Mouse (Mus musculus) hindbrain, postnatal 0 days (tissue): ENCODE results near the gene Dennd1a. TPM values are rescaled to one million over a fixed set of nuclear protein-coding genes. Genes with fewer than 3 reads are reported as not detected.

Source experiments
- ATAC-seq: fragments of 200-750 bp; cut with Nextera tagmentation; 2 replicates; pipeline ENCODE4 v1.8.0; 2017; ENCODE audit warnings: mild to moderate bottlenecking, moderate TSS enrichment, moderate library complexity
- DNase-seq: peaks from one replicate; pipeline ENCODE4 v3.0.0-alpha.2; 2015; ENCODE audit warnings: low spot score
- H3K27ac ChIP-seq: fragments of 300-500 bp; sonication (generic); 2 replicates; pipeline ENCODE4 v1.5.1; 2014; ENCODE audit warnings: mild to moderate bottlenecking
- H3K27me3 ChIP-seq: fragments of 300-500 bp; sonication (generic); 2 replicates; pipeline ENCODE4 v1.6.1; 2014; ENCODE audit warnings: low read length, mixed read lengths; ENCODE audit not compliant: insufficient read depth
- H3K36me3 ChIP-seq: fragments of 300-500 bp; sonication (generic); 2 replicates; pipeline ENCODE4 v1.6.1; 2014; ENCODE audit warnings: low read length, mixed read lengths; ENCODE audit not compliant: insufficient read depth
- H3K4me1 ChIP-seq: fragments of 300-500 bp; sonication (generic); 2 replicates; pipeline ENCODE4 v1.6.1; 2014; ENCODE audit warnings: antibody characterized with exemption, low read length, mixed read lengths; ENCODE audit not compliant: insufficient read depth
- H3K4me2 ChIP-seq: fragments of 300-500 bp; sonication (generic); 2 replicates; pipeline ENCODE4 v1.6.1; 2014; ENCODE audit warnings: low read depth, mild to moderate bottlenecking, low read length, moderate library complexity, mixed read lengths
- H3K4me3 ChIP-seq: fragments of 300-500 bp; sonication (generic); 2 replicates; pipeline ENCODE4 v1.5.1; 2014; ENCODE audit warnings: low read length
- H3K9ac ChIP-seq: fragments of 300-500 bp; sonication (generic); replicated peaks from 2 replicates; pipeline ENCODE4 v1.6.1; 2014; ENCODE audit warnings: mild to moderate bottlenecking, low read length, moderate library complexity, mixed read lengths
- H3K9me3 ChIP-seq: fragments of 300-500 bp; sonication (generic); 2 replicates; pipeline ENCODE4 v1.6.1; 2016; ENCODE audit warnings: low read length, mixed read lengths
- CTCF ChIP-seq: IDR thresholded peaks from 2 replicates; pipeline ENCODE4 v1.5.1; 2016; ENCODE audit warnings: antibody characterized with exemption, control low read depth, low read depth
- WGBS: fragments of 180-500 bp; shearing (Covaris S2); extraction: QIAGEN DNeasy Blood & Tissue Kit; methylation state at CpG from one replicate; pipeline ENCODE4 v1.1.7; 2014; 5-methylcytosine and 5-hydroxymethylcytosine counted together
- polyA plus RNA-seq: library from polyadenylated mRNA; unstranded; fragments of >200 nt; fragmentation: Nextera tagmentation; extraction: Ambion mirVana; gene quantifications from 2 replicates; pipeline ENCODE4 v1.2.1, GENCODE M21; 2015
- total RNA-seq: library from RNA; depleted of rRNA; stranded (reverse); fragments of >200 nt; gene quantifications from 2 replicates; pipeline ENCODE4 v1.2.3, GENCODE M21; 2014

Dennd1a gene
- total and polyA plus RNA-seq, 2 experiments from 2014 or later = 14.4 to 51.9 TPM

- Histone ChIP-seq H3K27ac (no peak overlapping the region), H3K4me3 (no peak overlapping the region), H3K9me3 (no peaks in the 10 kb centered on the region), H3K9ac (no peak overlapping the region), H3K27me3 (no peaks in the 10 kb centered on the region), H3K4me1 (no peaks in the 10 kb centered on the region), H3K36me3 (no peaks in the 10 kb centered on the region), H3K4me2 (no peak overlapping the region)
- WGBS = 68% methylated on average over 2 of the region's 2 CpGs
- DNase-seq (no peak), ATAC-seq (no peak)
- TF ChIP-seq CTCF = no peak
Observed at GRCm38 (mm10) chr2:38108586-38108985, 178.6 kb downstream of the Dennd1a start.

DNA sequence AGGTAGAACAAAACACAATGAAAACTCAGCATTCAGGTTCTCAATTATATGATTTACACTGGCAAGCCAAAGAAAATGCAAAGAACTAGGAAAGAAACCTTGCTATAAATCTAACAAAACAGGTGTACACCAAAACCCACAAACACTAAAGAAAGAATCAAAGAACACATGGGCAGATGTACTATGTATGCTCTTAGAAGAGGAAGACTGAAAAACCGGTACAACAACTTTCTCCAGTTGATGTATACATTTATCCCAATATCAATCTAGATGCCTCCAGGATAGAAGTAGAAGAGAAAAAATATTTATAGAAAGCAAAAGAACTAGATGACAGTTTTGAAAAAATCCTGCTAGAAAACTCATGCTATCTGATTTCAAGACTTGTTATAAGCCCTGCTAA lies 184.5 kb downstream of the Dennd1a start:
- H3K27ac ChIP-seq = no peak overlapping the region
- H3K4me1 ChIP-seq = peaks cover 11% of the 10 kb centered on the region
- 92% methylated on average over 1 of the region's 1 CpGs for WGBS
- no peak for TF ChIP-seq CTCF
- no peaks in the 10 kb centered on the region for H3K27me3 ChIP-seq
- no peak overlapping the region for H3K4me3 ChIP-seq
- ATAC-seq (no peak), DNase-seq (no peak)
- no peaks in the 10 kb centered on the region for H3K9me3 ChIP-seq
- no peaks in the 10 kb centered on the region for H3K36me3 ChIP-seq
- no peak overlapping the region for H3K4me2 ChIP-seq
- H3K9ac ChIP-seq = no peak overlapping the region

DNA sequence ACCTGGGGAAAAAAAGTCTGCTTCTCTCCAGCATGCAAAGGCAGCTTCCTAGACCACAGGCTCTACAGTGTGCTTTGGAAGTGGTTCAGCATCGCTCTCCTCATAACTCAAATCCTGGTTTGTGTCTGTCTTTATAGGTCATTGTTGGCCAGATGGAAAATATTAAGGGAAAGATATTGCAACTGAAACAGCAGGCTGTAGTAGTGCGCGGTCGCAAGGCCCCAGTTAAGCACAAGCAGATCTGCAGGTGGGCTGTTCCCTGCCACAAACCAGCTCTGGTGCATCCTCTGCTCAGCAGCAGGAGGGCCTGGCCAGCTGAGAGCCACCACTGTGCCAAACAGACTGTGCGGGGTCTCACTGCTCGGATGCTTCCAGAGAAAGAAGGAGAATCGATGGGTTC lies 186.9 kb downstream of the Dennd1a start:
- Histone ChIP-seq H3K4me3 (no peak overlapping the region), H3K36me3 (no peaks in the 10 kb centered on the region), H3K27me3 (no peaks in the 10 kb centered on the region), H3K9ac (0 out of 2 replicates have a peak overlapping the region, but pooled peaks have one; percentile 9), H3K9me3 (no peaks in the 10 kb centered on the region), H3K4me1 (peaks cover 11% of the 10 kb centered on the region), H3K27ac (0 out of 2 replicates have a peak overlapping the region, but pooled peaks have one; percentile 26), H3K4me2 (no peak overlapping the region)
- peak; percentile 31 for DNase-seq
- no peak for TF ChIP-seq CTCF
- no peak; the same call in 1 of the 2 replicates for ATAC-seq
- WGBS = 15% methylated on average over 7 of the region's 7 CpGs

DNA sequence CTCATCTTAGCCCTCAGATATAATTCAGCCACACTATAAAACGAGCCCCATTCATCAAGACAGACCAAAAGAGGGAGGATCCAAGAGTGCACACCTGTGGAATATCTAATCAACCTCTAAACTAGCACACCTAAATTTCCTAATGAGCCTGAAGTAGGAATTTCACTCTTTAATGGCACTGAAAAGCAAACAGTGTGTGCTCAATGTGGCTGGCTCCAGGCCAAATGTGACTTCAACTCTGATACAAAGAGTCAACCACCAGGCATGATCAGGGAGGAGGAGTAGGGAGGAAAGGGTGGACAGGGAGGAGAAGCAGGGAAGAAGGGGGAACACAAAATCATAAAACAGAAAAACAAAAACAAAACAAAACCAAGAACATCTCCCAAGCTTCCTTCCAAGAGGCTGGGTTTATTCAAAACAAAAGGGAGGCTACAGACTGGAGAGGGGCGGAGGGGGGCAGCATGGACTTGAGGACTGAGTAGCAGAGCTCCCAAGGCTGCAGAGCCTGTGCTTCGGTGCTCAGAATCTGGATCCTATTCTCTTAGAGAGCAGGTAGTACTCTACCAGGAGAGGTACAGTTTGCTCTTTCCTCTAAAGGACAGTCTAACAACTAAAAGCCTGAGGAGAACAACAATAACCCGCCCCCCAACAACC lies 187.9 kb downstream of the Dennd1a start:
- no peak for TF ChIP-seq CTCF
- Histone ChIP-seq H3K36me3 (no peaks in the 10 kb centered on the region), H3K4me3 (no peak overlapping the region), H3K4me1 (peaks cover 11% of the 10 kb centered on the region), H3K4me2 (no peak overlapping the region), H3K27me3 (no peaks in the 10 kb centered on the region), H3K9ac (no peak overlapping the region), H3K9me3 (no peaks in the 10 kb centered on the region), H3K27ac (no peak overlapping the region)
- ATAC-seq (no peak), DNase-seq (peak; percentile 46)
- 58% methylated on average over 4 of the region's 4 CpGs for WGBS

- no peak for TF ChIP-seq CTCF
- WGBS = 60% methylated on average over 3 of the region's 3 CpGs
- ATAC-seq (no peak), DNase-seq (no peak)
- H3K36me3 ChIP-seq = no peaks in the 10 kb centered on the region
- H3K9me3 ChIP-seq = no peaks in the 10 kb centered on the region
- no peak overlapping the region for H3K4me3 ChIP-seq
- no peak overlapping the region for H3K27ac ChIP-seq
- H3K4me1 ChIP-seq = peaks cover 11% of the 10 kb centered on the region
- H3K9ac ChIP-seq = no peak overlapping the region
- no peaks in the 10 kb centered on the region for H3K27me3 ChIP-seq
- no peak overlapping the region for H3K4me2 ChIP-seq
Observed at GRCm38 (mm10) chr2:38097469-38097868, 189.7 kb downstream of the Dennd1a start.

GRCm38 (mm10) chr2:38096328-38096727 lies 190.9 kb downstream of the Dennd1a start:
- ATAC-seq = no peak
- H3K36me3 ChIP-seq = no peaks in the 10 kb centered on the region
- no peak for TF ChIP-seq CTCF
- H3K4me2 ChIP-seq = no peak overlapping the region
- H3K9me3 ChIP-seq = no peaks in the 10 kb centered on the region
- no peak overlapping the region for H3K27ac ChIP-seq
- H3K27me3 ChIP-seq = no peaks in the 10 kb centered on the region
- DNase-seq = no peak
- H3K4me3 ChIP-seq = no peak overlapping the region
- H3K9ac ChIP-seq = no peak overlapping the region
- H3K4me1 ChIP-seq = peaks cover 11% of the 10 kb centered on the region

DNA sequence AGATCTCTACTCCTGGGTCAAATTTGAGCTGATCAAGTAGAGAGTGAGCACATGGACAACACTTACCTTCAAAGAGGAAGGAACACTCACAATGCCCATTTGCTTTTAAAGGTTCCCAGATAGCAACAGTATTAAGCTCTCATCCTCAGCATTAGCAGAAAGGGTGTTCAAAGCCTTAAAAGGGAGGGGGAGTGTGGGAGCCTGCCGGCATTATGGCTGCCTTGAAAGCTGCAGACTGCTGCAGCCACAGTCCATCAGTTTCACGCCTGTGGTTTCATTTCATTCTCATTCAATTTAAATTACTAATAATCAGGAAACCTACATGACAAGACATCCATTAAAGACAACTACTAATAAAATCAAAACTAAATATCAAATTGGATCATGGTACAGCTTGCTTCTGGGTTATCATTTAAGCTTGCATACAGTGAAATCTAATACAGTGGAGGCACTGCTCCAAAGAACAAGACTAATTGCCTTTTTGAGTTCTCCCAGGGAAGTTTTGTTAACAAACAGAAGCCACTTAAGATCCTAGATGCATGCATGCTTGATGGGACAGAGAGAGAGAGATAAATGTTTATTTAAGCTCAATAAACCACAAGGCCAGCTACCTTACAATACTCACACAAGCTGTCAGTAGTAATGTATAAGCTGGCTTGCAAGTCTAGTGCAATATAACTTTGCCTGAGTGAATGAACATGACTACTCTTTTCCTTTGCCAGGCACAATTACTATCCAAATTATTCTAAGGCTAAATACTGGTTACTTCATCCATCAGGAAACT lies 192.6 kb downstream of the Dennd1a start:
- no peak overlapping the region for H3K4me2 ChIP-seq
- H3K4me3 ChIP-seq = no peak overlapping the region
- 35% methylated on average over 2 of the region's 2 CpGs for WGBS
- 0 out of 2 replicates have a peak, but pooled peaks cover 4% of the 10 kb centered on the region for H3K4me1 ChIP-seq
- H3K27me3 ChIP-seq = no peaks in the 10 kb centered on the region
- H3K9me3 ChIP-seq = no peaks in the 10 kb centered on the region
- no peak overlapping the region for H3K27ac ChIP-seq
- TF ChIP-seq CTCF = no peak
- no peak for ATAC-seq
- no peaks in the 10 kb centered on the region for H3K36me3 ChIP-seq
- no peak overlapping the region for H3K9ac ChIP-seq
- DNase-seq = no peak
